Mouse (Mus musculus) natural killer cell, adult 2 months (primary cell): ENCODE measurements around the gene Spock1.
"Not testable (repeated sequence)": the region's sequence is repeated elsewhere in the genome, so short reads cannot be mapped to it uniquely, and the experiment has no call there.

Source experiments
- DNase-seq, 2 experiments: peaks; one replicate each; pipeline ENCODE4 v3.0.0; 2022; ENCODE audit warnings: low spot score in 2 of 2

Gene Spock1

DNA sequence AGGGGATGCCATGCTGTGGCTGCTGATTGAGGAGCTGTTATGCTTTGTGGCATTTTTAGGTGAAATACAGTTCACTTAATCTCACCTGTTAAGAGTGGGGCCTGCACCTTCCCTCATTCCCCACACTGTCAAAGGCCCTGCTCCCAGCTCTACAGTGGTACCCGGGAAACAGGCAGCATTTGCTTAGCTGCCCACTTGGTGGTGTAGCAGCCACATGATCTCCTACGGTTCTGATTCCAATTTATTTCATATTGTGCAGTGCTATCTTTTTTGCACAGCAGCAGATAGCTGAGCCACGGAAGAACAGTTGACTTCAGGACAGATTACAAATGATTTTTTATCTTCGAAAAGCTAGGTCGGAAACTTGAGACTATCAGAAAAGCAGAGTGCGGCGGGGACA lies 406.6 kb downstream of the Spock1 start:
- no peak for DNase-seq

DNA sequence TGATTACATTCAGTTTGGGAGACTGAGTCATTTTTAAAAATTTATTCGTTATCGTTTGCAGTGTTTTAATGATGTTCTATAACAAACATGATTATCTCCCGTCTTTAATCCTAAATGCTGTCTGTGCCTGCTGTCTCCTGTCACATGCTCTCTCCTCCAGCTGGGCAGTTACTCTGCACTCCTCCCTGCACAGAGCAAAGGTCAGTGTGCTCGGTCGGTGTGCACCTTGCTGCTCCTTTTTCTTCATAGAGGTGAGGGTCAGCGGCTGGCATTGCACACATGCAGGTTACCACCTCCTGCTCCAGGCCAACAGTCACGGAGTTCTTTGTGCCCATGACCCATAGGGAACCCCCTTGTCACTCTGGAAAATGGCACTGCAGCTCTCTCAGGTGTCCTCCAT lies 411.4 kb downstream of the Spock1 start:
- no peak for DNase-seq

DNA sequence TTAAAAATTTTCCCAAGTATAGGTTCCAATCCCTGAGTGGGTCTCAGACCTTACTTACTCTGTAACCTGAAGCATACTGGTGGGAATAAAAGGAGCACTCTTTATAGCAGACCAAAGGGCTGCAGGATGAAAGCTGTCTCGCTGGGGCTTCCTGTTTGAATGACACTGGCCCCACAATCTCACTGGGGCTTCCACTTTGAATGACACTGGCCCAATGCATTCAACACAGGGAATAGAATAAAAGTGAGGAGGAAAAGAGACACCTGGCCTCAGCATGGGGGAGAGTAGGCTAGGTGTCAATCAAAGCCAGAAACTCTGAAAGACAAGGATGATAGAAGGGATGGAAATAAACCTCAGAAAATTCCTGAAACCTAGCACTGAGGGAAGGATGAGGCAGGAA lies 413.3 kb downstream of the Spock1 start:
- DNase-seq = no peak

DNA sequence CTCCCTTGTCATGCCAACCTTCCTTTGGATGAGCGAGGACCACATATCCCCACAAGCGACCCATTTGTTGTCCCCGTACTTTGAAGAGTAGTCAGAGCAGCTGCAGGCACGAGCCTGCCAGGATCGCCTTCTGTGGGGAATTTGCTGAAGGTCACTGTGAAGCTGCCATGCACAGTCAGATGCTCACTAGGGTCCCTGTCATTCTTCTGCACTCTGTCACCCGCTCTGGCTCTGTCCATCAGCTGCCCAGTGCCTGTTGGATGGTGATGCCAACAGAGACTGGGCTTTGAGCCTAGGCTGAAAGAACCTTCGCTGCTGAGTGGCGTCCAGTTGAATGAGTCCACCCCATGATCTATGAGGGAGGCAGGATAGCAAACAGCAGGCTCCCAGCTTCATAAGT lies 419.2 kb downstream of the Spock1 start:
- DNase-seq = no peak

DNA sequence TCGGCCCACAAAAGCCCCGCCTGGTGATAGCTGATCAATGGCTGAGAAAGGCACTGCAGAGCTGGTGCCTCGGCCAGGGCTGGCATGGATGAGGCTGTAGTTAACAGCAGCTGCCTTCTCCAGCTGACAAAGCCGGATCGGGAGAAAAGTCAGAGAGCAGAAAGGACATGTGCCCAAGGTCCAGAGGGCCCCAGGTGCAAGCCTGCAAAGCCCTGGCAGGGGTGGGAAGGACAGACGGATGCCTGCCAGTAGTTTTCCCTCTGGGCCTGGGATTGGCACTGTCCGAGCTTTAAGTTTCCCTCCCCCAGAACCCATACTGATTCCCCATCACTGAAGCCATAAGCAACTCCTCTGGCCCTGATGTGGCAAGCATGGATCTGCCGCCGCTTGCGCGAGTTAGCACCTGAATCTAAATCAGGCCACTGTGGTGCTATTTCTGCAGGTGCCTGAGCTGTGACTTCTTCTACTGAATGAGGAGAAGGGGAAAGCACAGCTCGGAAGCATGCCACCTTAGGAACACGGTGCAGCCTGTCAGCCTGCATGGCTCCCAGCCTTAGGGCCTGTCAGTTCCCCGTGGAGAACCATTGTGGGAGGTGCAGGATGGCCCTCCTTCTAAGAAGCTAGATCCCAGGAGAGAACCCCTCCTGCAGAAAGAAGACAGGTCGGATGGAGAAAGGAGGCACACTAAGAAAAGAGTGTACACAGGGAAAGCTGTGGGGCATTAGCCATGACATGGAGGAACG lies 423.5 kb downstream of the Spock1 start:
- no peak for DNase-seq

DNA sequence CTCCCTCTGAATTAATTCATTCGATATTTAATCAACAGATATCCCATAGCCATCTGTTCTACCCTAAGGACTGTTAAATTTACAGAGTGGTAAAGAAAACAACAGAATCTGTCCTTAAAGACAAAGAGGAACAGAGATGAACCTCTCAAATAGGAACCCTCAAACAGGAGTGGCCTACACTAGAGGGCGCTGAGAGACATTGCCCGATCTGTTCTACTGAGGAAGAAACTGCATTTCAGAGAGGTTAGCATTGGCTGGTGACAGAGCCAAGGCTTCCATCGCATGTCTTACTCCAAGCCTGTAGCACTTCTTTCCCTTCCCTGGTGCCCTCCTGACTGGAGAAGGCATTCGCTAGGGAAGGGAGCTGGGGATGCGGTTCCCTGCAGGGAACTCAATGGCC lies 431.4 kb downstream of the Spock1 start:
- DNase-seq = no peak

DNA sequence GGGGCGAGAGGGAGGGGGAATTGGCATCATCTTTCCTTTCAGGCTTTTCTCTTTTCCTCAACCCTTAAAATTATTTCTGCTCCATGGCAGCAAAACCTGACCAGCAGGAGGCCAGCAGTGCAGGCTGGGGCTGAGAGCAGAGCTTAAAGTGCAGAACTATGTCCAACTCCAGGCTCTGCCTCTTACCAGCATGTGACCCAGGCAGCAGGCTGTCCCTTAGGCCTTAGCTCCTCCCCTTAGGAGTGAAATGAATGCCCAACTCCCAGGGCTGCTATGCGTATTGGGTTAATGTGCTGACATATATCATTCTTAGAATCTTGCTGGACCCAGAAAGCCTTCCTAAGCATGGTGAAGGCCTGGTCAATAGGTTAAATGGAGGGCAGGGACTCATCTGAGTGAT lies 434.1 kb downstream of the Spock1 start:
- no peak for DNase-seq

DNA sequence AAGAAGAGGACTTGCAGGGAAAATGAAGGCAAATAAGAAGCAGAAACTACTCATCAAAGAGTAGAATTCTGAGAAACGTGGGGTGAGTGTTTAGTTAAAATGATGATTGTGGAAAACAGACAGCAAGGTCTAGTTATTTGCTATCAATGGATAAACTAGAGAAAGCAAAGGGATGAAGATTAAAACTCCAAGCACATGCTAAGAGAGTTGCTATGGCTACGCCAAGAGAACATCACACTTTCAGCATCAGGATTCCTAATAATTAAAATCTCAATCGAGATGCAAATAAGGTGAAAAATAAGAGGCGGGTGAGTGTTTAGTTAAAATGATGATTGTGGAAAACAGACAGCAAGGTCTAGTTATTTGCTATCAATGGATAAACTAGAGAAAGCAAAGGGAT lies 437.2 kb downstream of the Spock1 start:
- not testable (repeated sequence) for DNase-seq

DNA sequence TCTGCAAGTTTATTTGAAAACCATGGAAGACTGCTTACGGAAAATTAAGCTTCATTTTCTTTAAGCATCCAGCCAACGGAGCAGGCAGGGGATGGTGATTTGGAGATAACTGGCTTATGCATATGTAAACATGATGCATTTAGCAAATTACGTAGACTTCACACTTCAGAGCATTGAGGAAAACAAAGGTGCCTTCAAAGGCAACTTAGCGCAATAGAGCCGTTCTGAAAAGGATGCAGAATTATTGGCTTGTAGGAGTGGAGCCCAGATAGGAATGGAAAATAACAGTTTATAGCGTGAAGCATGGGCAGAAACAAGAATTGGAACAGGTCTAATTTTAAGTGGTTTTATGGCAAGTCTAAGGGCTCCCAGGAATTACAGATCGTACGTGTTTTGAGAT lies 448.2 kb downstream of the Spock1 start:
- no peak for DNase-seq

DNA sequence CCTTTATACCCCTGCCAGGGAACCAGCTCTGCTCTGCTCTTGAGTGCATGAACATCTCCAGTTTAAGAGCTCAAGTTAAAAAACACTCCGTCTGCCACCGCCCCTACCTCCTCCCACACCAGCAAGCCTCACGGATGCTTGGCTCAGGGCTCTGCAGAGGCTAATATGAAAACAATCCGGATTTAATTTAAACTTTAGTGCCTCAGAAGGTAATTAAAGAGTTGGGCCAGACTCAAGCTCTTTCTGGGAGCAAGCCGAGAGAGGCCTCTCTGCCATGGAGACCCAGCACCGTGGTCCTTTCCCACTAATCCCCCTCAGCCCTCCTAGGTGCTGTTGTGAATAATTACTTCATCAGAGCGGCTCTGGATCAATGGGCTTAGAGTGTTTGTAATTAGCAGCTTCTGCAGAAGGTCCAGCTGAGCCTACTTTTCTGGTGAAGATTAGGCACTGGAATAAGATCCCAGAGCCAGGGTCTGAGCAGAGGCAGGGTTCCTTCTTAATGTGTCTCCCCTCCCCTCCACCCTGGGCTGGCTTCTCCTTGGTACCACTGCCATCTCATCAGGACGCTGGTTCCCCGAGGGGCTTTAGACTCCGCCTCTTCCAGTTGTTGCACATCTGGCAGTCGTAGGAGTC lies 457.8 kb downstream of the Spock1 start:
- no peak for DNase-seq

DNA sequence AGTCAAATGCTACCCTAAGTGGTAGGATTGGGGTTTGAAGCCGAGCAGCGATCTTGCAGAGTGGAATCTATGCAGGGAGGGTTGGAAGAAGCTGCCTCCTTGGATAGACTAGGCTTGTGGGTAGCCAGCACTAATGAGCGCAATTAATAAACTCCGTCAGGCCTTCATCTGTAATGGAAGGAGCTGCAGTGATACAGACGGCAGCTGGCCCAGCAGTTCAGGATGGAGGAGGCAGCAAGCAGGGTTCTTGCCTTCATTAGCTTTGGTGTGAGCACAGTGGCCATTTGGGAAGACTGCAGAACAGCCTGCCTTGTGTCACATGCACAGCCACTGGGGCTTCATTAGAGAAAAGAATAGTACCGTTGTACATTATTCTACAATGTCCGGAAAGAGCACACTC lies 459.2 kb downstream of the Spock1 start:
- DNase-seq = no peak

DNA sequence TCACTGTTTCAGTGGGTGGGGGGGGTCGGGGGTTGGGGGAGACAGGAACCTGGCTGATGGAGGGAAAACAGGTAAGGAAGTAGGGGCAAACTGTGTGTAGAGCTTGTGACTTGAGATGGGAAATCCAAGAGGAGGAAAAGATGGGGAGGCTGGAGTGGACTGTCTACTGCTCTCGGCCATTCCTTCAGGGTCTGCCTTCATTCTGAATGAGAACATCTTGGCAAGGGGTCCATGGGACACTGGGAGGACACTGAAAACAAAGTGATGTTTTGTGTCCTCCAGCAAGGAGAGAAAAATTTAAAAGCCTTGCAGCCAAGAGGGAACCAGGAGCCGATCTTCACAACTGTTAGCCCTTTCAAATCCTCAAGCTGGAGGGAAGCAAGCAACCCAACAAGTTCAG lies 463.2 kb downstream of the Spock1 start:
- no peak for DNase-seq

DNA sequence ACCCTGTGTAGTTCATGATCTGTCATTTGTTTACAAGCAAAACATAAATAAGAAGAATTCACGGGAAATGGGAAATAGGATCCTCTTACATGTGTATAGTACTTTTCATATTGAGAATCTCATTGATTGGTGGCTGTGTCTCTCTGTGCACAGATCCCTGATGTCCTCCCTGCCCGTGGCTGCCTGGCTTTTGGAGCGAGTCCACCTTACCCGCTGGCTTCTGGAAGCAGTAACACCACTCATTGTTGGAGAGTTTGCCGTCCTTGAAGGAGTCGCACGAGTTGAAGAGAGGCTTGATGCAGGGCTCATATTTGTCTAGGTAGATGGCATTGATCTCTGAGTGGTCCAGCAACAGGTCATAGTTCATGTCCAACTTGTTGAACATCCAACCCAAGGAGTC lies 468.0 kb downstream of the Spock1 start:
- no peak for DNase-seq

DNA sequence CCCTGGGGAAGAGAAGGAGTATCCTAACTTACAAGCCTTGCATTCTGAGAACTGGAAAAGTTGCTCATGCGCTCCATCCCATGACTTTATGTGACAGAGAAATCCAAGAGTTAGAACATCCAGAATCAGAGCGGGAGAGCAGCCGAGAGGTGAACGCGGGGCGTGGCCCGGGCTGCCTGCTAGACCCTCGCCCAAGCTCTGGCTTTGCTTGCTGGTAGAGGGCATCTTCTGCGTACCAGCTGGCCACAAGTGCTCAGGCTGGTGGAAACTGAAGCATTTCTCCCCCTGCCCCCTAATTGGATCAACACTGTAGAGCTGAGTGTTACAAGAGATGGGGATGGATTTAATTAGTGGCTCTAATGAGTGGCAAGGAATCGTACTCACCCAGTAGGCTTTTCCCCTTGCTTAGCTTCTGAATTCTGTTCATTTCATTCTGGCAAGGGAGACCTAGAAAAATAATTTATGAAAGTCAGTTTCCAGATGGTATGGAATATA lies 472.4 kb downstream of the Spock1 start:
- no peak for DNase-seq

DNA sequence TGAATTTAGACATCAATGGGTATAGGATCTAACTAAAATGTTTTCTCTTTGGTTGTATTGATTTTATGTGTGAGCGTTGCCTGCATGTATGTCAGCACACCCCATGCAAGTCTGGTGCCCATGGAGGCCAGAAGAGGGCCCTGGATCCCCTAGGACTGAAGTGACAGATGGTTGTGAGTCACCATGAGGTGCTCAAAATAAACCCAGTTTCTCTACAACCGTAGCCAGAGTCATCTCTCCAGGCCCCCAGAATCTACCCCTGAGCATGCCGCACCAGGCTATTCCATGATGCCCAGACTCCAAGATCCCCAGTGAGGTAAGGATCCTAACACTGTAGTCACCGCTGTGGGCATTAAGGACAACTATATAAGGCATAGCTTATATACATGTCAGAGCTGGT lies 474.3 kb downstream of the Spock1 start:
- DNase-seq = no peak

DNA sequence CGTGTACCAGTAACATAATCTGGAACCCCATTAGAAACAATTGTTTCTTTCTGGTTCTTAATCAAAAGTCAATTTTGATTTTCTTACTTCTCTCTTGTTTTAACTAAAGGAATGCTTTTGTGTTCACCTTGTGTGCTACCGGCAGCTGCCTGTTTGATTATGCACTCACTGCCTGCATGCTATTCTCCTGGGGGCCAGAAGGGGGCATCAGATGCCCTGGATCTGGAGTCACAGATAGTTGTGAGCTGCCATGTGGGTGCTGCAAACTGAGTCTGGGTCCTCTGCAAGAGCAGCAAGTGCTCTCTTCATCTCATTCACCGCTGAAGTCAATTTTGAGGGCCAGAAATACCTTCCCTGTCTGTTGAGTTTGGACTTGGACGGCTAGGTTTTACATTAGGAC lies 476.3 kb downstream of the Spock1 start:
- no peak for DNase-seq

DNA sequence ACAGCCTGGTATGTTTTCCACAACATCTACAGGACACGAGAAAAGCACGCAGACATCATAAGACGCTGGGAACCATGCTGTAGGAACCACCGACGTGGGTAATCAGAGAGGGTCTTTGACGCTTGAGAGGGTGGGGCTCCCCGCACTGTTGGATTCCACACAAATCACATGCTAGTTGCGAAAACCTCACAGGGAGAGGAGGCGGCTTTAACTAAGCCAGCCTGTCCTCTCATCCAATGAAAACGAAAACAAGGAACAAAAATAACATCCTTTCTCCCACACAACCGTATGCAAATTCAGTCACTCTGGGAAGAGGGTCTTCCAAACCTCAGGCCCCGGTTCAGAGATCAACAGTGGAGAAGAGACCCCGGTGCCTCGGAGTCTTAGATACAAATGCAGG lies 479.3 kb downstream of the Spock1 start:
- DNase-seq = no peak

DNA sequence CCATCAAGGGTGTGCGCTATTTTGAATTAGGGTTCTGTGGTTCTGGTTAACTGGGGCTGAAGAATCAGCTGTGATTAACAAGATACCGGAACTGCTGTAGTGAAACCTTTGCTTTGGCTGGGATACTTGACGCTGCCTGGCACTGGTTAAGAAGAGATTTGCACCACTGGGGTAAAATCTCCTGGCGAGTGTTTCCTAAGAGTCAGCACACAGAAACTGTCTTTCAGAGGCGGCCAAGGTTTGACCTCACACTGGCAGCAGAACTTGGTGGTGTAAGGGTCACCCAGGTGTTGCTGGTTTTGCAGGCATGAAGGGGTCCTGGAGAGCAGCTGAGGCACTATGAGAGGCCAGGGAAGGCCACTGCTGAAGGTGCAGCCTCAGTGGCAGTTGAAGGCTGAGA lies 489.4 kb downstream of the Spock1 start:
- no peak for DNase-seq

DNA sequence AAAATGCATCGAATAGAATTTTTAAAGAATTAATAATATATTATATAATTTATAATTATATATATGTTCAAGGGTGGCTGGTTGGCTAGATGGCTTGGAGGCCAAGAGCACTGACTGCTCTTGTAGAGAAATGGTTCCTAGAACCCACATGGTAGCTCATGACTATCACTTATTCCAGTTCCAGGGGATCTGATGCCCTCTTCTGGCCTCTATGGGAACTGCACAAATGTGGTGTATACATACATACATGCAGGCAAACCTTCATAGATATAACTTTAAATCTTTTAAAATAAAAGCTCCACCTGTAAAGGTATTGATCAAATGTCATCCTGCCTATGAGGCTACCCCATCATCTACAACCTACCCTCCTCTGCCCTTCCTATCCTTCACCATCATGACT lies 493.4 kb downstream of the Spock1 start:
- DNase-seq = no peak

DNA sequence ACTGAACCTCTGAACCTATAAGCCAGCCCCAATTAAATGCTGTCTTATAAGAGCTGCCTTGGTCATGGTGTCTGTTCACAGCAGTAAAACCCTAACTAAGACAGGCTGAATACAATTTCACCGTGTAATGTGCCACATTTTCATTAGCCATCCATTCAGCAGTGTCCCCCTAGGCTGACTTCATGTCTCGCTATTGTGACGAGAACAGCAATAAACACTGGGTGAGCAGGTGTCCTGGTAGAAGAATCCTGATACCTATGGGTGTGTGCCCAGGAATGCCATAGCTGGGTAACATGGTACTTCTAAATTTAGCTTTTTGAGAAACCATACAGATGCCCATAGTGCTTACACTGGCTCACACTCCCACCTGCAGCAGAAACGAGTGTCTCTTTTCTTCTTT lies 500.5 kb downstream of the Spock1 start:
- no peak for DNase-seq

DNA sequence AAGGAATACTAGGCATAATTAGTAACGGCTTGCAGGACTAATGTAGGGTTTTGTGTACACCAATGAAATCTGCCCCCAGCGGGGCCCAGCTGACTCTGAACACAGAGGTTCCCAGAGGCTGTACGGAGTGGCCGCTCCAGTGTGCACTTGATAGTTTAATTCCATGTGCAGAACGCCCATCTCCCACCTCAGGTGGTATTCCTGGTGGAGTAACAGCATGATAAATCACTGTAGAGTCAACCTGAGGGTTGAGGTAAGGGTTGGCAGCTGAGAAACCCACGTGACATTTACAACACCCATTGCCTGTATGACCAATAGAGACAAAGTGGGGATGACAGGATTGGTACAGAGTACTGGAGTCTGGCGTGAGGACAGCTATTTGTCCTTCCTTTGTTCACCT lies 505.7 kb downstream of the Spock1 start:
- no peak for DNase-seq

DNA sequence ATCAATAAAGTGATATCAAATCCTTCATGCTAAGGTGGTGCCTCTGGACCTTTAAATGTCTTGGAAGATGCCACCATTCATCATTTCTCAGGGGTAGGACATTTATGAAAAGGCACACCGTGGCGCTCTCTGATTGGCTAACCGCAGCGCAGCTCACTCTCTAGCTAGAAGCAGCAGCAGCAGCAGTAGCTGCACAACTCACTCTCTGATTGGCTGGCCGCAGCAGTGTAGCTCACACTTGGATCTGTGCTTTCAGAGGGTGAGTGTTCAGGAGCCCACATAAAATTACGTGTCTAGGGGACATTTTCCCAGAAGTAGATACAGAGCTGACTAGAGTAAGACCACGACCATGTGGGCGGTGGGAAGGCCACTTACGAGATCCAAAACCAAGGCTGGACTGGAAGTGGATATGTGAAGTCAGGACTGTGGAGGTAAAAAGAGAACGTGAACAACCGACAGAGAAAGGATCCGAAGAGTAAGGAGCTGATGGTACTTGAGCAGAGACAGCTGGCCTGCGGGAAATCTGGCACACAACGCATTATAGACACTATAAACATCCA lies 535.9 kb downstream of the Spock1 start:
- no peak for DNase-seq
